Mouse (Mus musculus) erythroblast, adult 5-6 weeks (primary cell): Measurements from ENCODE around the gene Dmrtc1c2. TPM values are rescaled to one million over a fixed set of nuclear protein-coding genes. Genes with fewer than 3 reads are reported as not detected.
"Not testable (repeated sequence)": the region's sequence is repeated elsewhere in the genome, so short reads cannot be mapped to it uniquely, and the experiment has no call there.

ENCODE experiments used
- ATAC-seq: replicated peaks from 2 replicates; pipeline ENCODE4 v1.8.0; 2016; ENCODE audit warnings: moderate number of reproducible peaks, mild to moderate bottlenecking, moderate TSS enrichment, inconsistent platforms; ENCODE audit not compliant: poor library complexity, low FRiP score, severe bottlenecking
- total RNA-seq, 2 experiments: library from RNA; stranded (forward) in 1 of 2; stranded (reverse) in 1 of 2; fragments of 150-400 nt in 1 of 2; fragments of 200-764, 138-1000 nt in 1 of 2; gene quantifications; 2 replicates each; pipeline versions ENCODE4 v1.2.3 to v1.2.4; 2015 to 2017; ENCODE audit warnings: low replicate concordance in 2 of 2

Gene Dmrtc1c2
- total RNA-seq (2015; ENCODE audit: low replicate concordance) (not detected in 2 replicates), total RNA-seq (2017; ENCODE audit: low replicate concordance) (not detected in 2 replicates)

DNA sequence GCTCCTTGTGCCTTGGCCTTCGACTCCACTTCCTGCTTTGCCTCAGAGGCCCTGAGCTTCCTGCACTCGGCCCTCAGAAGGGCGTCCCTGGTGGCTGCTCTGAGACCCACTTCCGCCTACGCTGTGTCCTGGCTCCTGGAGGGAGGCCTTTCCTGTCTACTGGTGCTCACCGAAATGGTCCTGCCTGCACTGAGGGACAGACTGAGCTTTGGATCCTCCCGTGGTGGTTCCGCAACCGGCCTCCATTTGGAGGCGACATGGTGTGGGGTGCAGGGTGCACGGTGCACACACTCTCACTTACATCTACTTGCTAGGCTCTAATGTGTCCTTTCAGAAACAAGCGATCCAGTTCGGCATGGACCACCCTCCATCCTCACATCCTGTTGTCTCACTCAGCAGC is at the start of gene Dmrtc1c2:
Dmrtc1c2 (minus strand) TSS at position 101 of the 400 bp plus-strand sequence.
- ATAC-seq = not testable (repeated sequence)

DNA sequence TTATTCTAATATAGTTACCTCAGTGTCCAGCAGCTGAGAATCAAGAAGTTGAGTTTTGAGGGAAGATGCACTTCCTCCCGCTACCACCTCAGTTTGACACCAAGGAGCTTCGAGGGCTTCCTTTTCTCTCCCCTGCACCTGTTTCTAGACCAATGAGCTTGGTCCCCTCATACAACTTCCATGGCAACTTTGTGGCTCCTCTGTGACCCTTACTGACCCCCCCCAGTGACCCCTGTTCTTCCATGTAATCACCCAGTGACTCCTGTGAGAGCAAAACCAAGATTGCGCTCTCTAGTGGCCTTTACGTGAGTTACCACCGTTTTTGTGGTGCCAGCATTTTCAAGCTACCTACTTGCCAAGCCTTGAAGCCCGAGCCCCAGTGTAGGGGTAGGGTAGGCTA is 13.5 kb upstream of the Dmrtc1c2 start, which contains the start of gene 1700031F05Rik:
1700031F05Rik (minus strand) TSS at position 101 of the 400 bp plus-strand sequence.
- ATAC-seq = no peak

DNA sequence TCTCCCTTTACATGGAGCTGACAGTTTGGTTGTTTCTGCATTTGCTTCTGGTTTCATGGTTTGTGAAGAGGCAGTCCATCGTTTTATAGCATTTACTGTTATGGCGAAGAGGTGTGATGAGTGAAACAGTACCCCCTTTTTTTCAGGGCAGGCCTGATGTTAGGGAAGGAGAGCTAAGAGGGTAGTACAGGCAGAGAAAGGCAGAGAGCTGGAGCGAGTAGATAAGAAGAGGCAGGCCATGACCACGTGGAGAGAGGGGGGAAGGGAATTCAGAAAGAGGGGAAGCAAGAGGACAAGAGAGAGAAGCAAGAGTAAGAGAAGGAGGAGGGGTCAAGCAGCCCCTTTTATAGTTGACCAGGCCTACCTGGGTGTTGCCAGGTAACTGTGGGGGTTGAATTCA is 42.1 kb downstream of the Dmrtc1c2 start:
- no peak for ATAC-seq

DNA sequence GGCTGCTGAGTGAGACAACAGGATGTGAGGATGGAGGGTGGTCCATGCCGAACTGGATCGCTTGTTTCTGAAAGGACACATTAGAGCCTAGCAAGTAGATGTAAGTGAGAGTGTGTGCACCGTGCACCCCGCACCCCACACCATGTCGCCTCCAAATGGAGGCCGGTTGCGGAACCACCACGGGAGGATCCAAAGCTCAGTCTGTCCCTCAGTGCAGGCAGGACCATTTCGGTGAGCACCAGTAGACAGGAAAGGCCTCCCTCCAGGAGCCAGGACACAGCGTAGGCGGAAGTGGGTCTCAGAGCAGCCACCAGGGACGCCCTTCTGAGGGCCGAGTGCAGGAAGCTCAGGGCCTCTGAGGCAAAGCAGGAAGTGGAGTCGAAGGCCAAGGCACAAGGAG is 51.8 kb downstream of the Dmrtc1c2 start, which contains the start of gene Dmrtc1c1:
Dmrtc1c1 (plus strand) TSS at position 301 of the 400 bp plus-strand sequence.
- not testable (repeated sequence) for ATAC-seq

Other genes starting within 250 kb of the Dmrtc1c2 start
- 0.38 and 2.1 TPM in 2 replicates for gene Phka1, start 210.4 kb downstream of the Dmrtc1c2 start, total RNA-seq (2015; ENCODE audit: low replicate concordance)
- gene Phka1, start 210.4 kb downstream of the Dmrtc1c2 start, total RNA-seq (2017; ENCODE audit: low replicate concordance) = 1.4 TPM in 2 replicates
- gene Gm3880, start 167.6 kb downstream of the Dmrtc1c2 start, total RNA-seq (2015; ENCODE audit: low replicate concordance) = not detected in 2 replicates
- gene Gm3880, start 167.6 kb downstream of the Dmrtc1c2 start, total RNA-seq (2017; ENCODE audit: low replicate concordance) = not detected in 2 replicates
- not detected in 2 replicates for gene Gm9112, start 147.0 kb downstream of the Dmrtc1c2 start, total RNA-seq (2015; ENCODE audit: low replicate concordance)
- not detected in 2 replicates for gene Gm9112, start 147.0 kb downstream of the Dmrtc1c2 start, total RNA-seq (2017; ENCODE audit: low replicate concordance)
- gene Dmrtc1b, start 146.8 kb downstream of the Dmrtc1c2 start, total RNA-seq (2015; ENCODE audit: low replicate concordance) = not detected in 2 replicates
- not detected in 2 replicates for gene Dmrtc1b, start 146.8 kb downstream of the Dmrtc1c2 start, total RNA-seq (2017; ENCODE audit: low replicate concordance)
- gene Dmrtc1c1, start 51.7 kb downstream of the Dmrtc1c2 start, total RNA-seq (2015; ENCODE audit: low replicate concordance) = not detected in 2 replicates
- not detected in 2 replicates for gene Dmrtc1c1, start 51.7 kb downstream of the Dmrtc1c2 start, total RNA-seq (2017; ENCODE audit: low replicate concordance)
- not detected in 2 replicates for gene 1700031F05Rik, start 13.4 kb upstream of the Dmrtc1c2 start, total RNA-seq (2015; ENCODE audit: low replicate concordance)
- not detected in 2 replicates for gene 1700031F05Rik, start 13.4 kb upstream of the Dmrtc1c2 start, total RNA-seq (2017; ENCODE audit: low replicate concordance)
- not detected in 2 replicates for gene Dmrtc1a, start 54.1 kb upstream of the Dmrtc1c2 start, total RNA-seq (2015; ENCODE audit: low replicate concordance)
- not detected in 2 replicates for gene Dmrtc1a, start 54.1 kb upstream of the Dmrtc1c2 start, total RNA-seq (2017; ENCODE audit: low replicate concordance)
- not detected in 2 replicates for gene 1700011M02Rik, start 54.3 kb upstream of the Dmrtc1c2 start, total RNA-seq (2015; ENCODE audit: low replicate concordance)
- gene 1700011M02Rik, start 54.3 kb upstream of the Dmrtc1c2 start, total RNA-seq (2017; ENCODE audit: low replicate concordance) = not detected in 2 replicates
- not detected in 2 replicates for gene 1700018G05Rik, start 73.8 kb upstream of the Dmrtc1c2 start, total RNA-seq (2015; ENCODE audit: low replicate concordance)
- not detected in 2 replicates for gene 1700018G05Rik, start 73.8 kb upstream of the Dmrtc1c2 start, total RNA-seq (2017; ENCODE audit: low replicate concordance)